Mouse (Mus musculus) liver, embryonic 15.5 days (tissue): ENCODE measurements around the gene Sgta. TPM values are rescaled to one million over a fixed set of nuclear protein-coding genes. Genes with fewer than 3 reads are reported as not detected.
"Not testable (repeated sequence)": the region's sequence is repeated elsewhere in the genome, so short reads cannot be mapped to it uniquely, and the experiment has no call there.

ENCODE experiments used
- ATAC-seq: fragments of 200-750 bp; cut with Nextera tagmentation; 2 replicates; pipeline ENCODE4 v1.8.0; 2017; ENCODE audit warnings: moderate number of reproducible peaks, mild to moderate bottlenecking, moderate library complexity; ENCODE audit not compliant: insufficient read depth
- H3K27ac ChIP-seq: fragments of 300-500 bp; sonication (generic); replicated peaks from 2 replicates; pipeline ENCODE4 v1.5.1; 2015; ENCODE audit warnings: mild to moderate bottlenecking, inconsistent platforms
- H3K27me3 ChIP-seq: fragments of 300-500 bp; sonication (generic); 2 replicates; pipeline ENCODE4 v1.6.1; 2015; ENCODE audit warnings: mild to moderate bottlenecking, inconsistent platforms
- H3K36me3 ChIP-seq: fragments of 300-500 bp; sonication (generic); replicated peaks from 2 replicates; pipeline ENCODE4 v1.6.1; 2015; ENCODE audit warnings: moderate library complexity, mild to moderate bottlenecking, inconsistent platforms
- H3K4me1 ChIP-seq: fragments of 300-500 bp; sonication (generic); replicated peaks from 2 replicates; pipeline ENCODE4 v1.6.1; 2015; ENCODE audit warnings: inconsistent platforms
- H3K4me2 ChIP-seq: fragments of 300-500 bp; sonication (generic); 2 replicates; pipeline ENCODE4 v1.6.1; 2015; ENCODE audit warnings: moderate library complexity, mild to moderate bottlenecking, inconsistent platforms
- H3K4me3 ChIP-seq: fragments of 300-500 bp; sonication (generic); replicated peaks from 2 replicates; pipeline ENCODE4 v1.5.1; 2015; ENCODE audit warnings: mild to moderate bottlenecking, inconsistent platforms
- H3K9ac ChIP-seq: fragments of 300-500 bp; sonication (generic); 2 replicates; pipeline ENCODE4 v1.6.1; 2015; ENCODE audit warnings: moderate library complexity, mild to moderate bottlenecking, inconsistent platforms
- H3K9me3 ChIP-seq: fragments of 300-500 bp; sonication (generic); replicated peaks from 2 replicates; pipeline ENCODE4 v1.6.1; 2016; ENCODE audit warnings: inconsistent platforms
- WGBS: fragments of 180-500 bp; shearing (Covaris S2); methylation state at CpG from one replicate; pipeline ENCODE4 v1.1.7; 2015; ENCODE audit warnings: mixed read lengths; ENCODE audit not compliant: insufficient replicate concordance; 5-methylcytosine and 5-hydroxymethylcytosine counted together
- polyA plus RNA-seq: library from polyadenylated mRNA; unstranded; fragments of >200 nt; fragmentation: Nextera tagmentation; extraction: Ambion mirVana; gene quantifications from 2 replicates; pipeline ENCODE4 v1.2.1, GENCODE M21; 2015

Gene Sgta
- polyA plus RNA-seq, 1 experiment from 2014 or later = 57.0 TPM

DNA sequence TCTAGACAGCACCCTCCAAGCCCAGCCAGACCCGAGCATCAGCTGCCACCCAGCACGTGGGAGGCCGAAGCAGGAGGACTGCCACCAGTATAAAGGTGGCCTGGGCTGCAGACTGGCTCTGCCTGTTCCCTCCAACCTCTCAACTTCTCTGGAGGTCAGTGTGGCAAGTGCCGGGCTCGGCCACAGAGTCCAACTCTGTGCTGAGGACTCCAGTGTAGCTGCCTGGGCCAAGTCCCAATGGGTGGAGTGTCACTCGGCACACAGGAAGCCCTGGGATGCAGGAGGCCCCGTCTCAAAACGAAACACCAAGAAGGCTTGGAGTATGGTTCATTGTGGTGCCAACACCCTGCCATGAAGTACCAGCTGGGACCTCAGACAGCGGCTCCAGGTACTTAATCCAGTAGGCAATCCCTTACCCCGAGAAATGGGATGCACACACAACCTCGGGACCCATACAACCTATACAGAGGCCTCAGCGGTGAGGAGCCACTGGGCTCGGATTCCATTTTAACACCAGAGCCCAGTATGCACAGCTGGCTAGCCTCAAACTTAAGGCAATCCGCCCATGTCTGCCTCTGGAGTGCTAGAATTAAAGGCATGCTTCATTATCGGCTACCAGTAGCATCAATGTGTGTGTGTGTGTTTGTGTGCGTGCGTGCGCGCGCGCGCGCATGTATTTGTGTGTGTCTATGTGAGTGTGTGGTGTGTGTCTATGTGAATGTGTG lies 2.4 kb downstream of the Sgta start:
- 83% methylated on average over 23 of the region's 23 CpGs for WGBS
- Histone ChIP-seq H3K4me1 (peaks cover 27% of the 10 kb centered on the region), H3K27me3 (no peaks in the 10 kb centered on the region), H3K4me3 (no peak overlapping the region), H3K9me3 (no peaks in the 10 kb centered on the region), H3K9ac (no peak overlapping the region), H3K27ac (no peak overlapping the region), H3K36me3 (no peaks in the 10 kb centered on the region), H3K4me2 (no peak overlapping the region)
- ATAC-seq = no peak

GRCm38 (mm10) chr10:81055802-81056340 lies 4.1 kb downstream of the Sgta start:
- peaks cover 38% of the 10 kb centered on the region for H3K4me1 ChIP-seq
- not testable (repeated sequence) for ATAC-seq, H3K27ac ChIP-seq, H3K27me3 ChIP-seq, H3K4me3 ChIP-seq, H3K9ac ChIP-seq, H3K9me3 ChIP-seq, H3K4me2 ChIP-seq
- H3K36me3 ChIP-seq = peaks cover 13% of the 10 kb centered on the region
- 69% methylated on average over 11 of the region's 11 CpGs for WGBS

- Histone ChIP-seq H3K4me1 (peaks cover 37% of the 10 kb centered on the region), H3K9me3 (no peaks in the 10 kb centered on the region), H3K4me2 (no peak overlapping the region), H3K27me3 (no peaks in the 10 kb centered on the region), H3K4me3 (no peak overlapping the region), H3K27ac (no peak overlapping the region), H3K36me3 (peaks cover 20% of the 10 kb centered on the region), H3K9ac (no peak overlapping the region)
- WGBS = 80% methylated on average over 6 of the region's 6 CpGs
- no peak for ATAC-seq
Observed at GRCm38 (mm10) chr10:81055169-81055568, 4.8 kb downstream of the Sgta start.

DNA sequence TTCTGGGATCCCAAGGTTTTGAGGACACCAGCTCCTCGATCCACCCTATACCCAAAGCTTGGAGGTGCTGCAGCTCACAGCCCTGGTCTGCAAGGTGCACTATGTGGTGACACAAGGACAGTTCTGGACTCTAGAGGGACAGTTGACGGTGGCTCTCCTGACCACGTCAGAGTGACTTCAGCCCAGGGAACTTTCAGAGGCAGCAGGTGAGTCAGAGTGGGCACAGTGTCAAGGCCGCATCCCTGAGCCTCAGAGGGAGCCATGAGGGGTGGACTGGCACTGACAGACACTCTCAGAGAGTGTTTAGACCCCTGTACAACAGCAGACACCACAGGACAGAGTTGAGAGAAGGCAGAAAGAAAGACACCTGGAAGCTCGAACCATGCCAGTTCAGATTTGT lies 7.4 kb downstream of the Sgta start:
- Histone ChIP-seq H3K4me2 (no peak overlapping the region), H3K9ac (no peak overlapping the region), H3K9me3 (no peaks in the 10 kb centered on the region), H3K27ac (no peak overlapping the region), H3K4me3 (no peak overlapping the region), H3K4me1 (peaks cover 20% of the 10 kb centered on the region), H3K27me3 (no peaks in the 10 kb centered on the region), H3K36me3 (peaks cover 46% of the 10 kb centered on the region)
- no peak for ATAC-seq
- 79% methylated on average over 5 of the region's 5 CpGs for WGBS

DNA sequence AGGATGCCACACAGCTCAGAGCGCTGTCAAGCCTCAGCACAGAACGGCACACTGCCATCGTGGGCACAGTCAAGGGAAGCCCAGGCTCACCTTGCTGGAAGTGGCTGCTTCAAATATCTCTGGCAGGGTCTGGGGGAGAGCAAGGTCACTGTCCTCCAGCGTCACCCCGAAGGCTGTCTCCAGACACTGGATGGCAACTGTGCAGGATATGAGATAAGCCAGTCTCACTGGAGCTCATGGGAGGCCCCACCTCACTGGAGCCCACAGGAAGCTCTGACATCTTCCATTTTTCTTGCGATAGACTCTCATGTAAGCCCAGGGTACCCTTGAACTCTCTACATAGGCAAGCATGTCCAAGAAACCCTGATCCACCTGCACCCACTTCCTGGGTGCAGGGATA lies 8.8 kb downstream of the Sgta start:
- H3K27ac ChIP-seq = no peak overlapping the region
- H3K36me3 ChIP-seq = peaks cover 60% of the 10 kb centered on the region
- WGBS = 36% methylated on average over 6 of the region's 6 CpGs
- ATAC-seq = peak; percentile 44; the same call in 1 of the 2 replicates
- H3K27me3 ChIP-seq = no peaks in the 10 kb centered on the region
- H3K9ac ChIP-seq = no peak overlapping the region
- H3K4me2 ChIP-seq = no peak overlapping the region
- H3K4me1 ChIP-seq = peaks cover 20% of the 10 kb centered on the region
- no peak overlapping the region for H3K4me3 ChIP-seq
- H3K9me3 ChIP-seq = no peaks in the 10 kb centered on the region

GRCm38 (mm10) chr10:81050645-81051044 lies 9.3 kb downstream of the Sgta start:
- Histone ChIP-seq H3K4me1 (peaks cover 20% of the 10 kb centered on the region), H3K4me3 (no peak overlapping the region), H3K27ac (no peak overlapping the region), H3K36me3 (peaks cover 65% of the 10 kb centered on the region), H3K9me3 (no peaks in the 10 kb centered on the region), H3K4me2 (no peak overlapping the region), H3K27me3 (no peaks in the 10 kb centered on the region), H3K9ac (no peak overlapping the region)
- WGBS = 66% methylated on average over 4 of the region's 4 CpGs
- ATAC-seq = no peak

- not testable (repeated sequence) for H3K9me3 ChIP-seq, H3K4me1 ChIP-seq, H3K4me2 ChIP-seq, H3K9ac ChIP-seq, ATAC-seq, H3K27me3 ChIP-seq, H3K4me3 ChIP-seq, H3K27ac ChIP-seq
- WGBS = 80% methylated on average over 14 of the region's 14 CpGs
- peaks cover 68% of the 10 kb centered on the region for H3K36me3 ChIP-seq
Observed at GRCm38 (mm10) chr10:81045246-81045645, 14.7 kb downstream of the Sgta start.

DNA sequence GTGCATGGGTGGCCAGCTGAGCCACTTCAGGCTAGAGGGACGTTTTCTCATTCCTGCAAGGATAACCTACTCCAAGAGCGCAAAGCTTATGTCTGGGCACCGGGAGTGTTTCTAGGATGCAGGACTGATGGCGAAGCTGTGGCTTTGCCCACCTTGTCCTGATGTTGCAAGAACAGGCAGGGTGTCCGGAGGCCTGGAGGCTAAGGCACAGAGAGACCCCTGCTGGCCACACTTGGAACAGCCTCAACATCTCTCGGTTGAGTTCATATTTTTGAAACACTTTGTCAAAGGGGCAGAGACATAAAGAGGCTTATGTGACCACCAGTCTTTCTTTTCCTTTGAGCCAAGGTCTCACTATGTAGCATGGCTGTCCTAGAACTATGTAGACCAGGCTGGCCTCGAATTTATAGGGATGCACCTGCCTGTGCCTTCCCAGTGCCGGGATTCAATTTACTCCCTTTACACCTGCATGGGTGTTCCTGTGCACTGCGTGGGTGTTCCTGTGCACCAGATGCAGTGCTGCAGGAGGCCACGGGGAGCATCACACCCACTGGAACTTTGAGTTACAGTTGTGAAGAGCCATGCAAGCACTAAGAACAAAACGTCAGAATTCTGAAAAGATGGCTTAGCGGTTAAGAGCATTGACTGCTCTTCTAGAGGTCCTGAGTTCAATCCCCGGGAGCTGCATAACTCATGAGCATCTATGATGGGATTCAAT lies 18.4 kb downstream of the Sgta start:
- no peak overlapping the region for H3K27ac ChIP-seq
- ATAC-seq = no peak
- peaks cover 18% of the 10 kb centered on the region for H3K4me1 ChIP-seq
- H3K9me3 ChIP-seq = no peaks in the 10 kb centered on the region
- no peak overlapping the region for H3K4me2 ChIP-seq
- H3K27me3 ChIP-seq = no peaks in the 10 kb centered on the region
- WGBS = 27% methylated on average over 13 of the region's 13 CpGs
- peaks cover 31% of the 10 kb centered on the region for H3K36me3 ChIP-seq
- H3K9ac ChIP-seq = no peak overlapping the region
- no peak overlapping the region for H3K4me3 ChIP-seq

DNA sequence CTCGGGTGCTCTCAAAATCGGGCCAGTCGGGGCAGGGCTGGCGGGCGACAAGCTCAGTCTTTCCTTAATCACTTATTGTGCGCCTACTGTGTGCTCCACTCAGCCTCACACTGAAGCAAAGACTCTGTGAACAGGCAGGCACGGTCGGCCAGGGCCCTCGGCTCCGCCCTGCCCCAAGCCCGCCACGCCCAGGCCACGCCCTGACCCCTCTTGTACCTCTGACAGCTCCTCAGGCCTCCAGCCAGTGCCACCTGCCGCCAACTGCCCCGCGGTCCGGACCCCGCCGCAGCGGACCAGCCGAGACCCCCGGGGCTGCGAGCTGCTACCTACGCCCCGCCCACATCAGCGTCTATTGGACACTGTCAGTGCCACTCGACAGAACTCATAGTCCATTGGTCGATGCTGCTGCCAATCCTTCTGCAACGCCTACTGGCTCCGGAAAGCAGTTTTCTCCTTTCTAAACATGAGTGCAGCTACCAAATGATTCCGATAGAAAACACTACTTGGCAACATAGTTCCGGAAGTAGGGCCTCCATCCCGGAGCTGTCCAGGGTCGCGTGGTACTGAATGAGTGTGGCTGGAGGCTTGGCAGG lies 22.9 kb downstream of the Sgta start, which contains the start of gene Slc39a3:
TSS of gene Slc39a3 (minus strand) at position 439 of the 593 bp plus-strand sequence.
- peak; percentile 98 for ATAC-seq
- under 1% methylated on average over 35 of the region's 35 CpGs for WGBS
- Histone ChIP-seq H3K27me3 (no peaks in the 10 kb centered on the region), H3K9ac (peak within 1 kb of the TSS; percentile 59), H3K4me3 (peak within 1 kb of the TSS; percentile 68), H3K4me1 (peaks cover 20% of the 10 kb centered on the region), H3K27ac (peak within 1 kb of the TSS; percentile 70), H3K4me2 (peak within 1 kb of the TSS; percentile 82), H3K36me3 (no peaks in the 10 kb centered on the region), H3K9me3 (no peaks in the 10 kb centered on the region)

GRCm38 (mm10) chr10:81036251-81036650 lies 23.7 kb downstream of the Sgta start:
- no peak overlapping the region for H3K4me2 ChIP-seq
- WGBS = 65% methylated on average over 7 of the region's 7 CpGs
- H3K4me1 ChIP-seq = peaks cover 14% of the 10 kb centered on the region

GRCm38 (mm10) chr10:81033586-81033985 lies 26.4 kb downstream of the Sgta start:
- Histone ChIP-seq H3K36me3 (peaks cover 9% of the 10 kb centered on the region; the same call in 1 of the 2 replicates), H3K9ac (no peak overlapping the region), H3K4me3 (no peak overlapping the region), H3K27ac (no peak overlapping the region), H3K27me3 (no peaks in the 10 kb centered on the region), H3K4me1 (peaks cover 13% of the 10 kb centered on the region), H3K4me2 (no peak overlapping the region), H3K9me3 (no peaks in the 10 kb centered on the region)
- 68% methylated on average over 10 of the region's 10 CpGs for WGBS
- ATAC-seq = no peak

More at GRCm38 (mm10) chr10:81036251-81036650, 23.7 kb downstream of the Sgta start:
- Histone ChIP-seq H3K27ac (no peak overlapping the region), H3K36me3 (peaks cover 4% of the 10 kb centered on the region; the same call in 1 of the 2 replicates), H3K27me3 (no peaks in the 10 kb centered on the region), H3K4me3 (peak overlapping the region; percentile 68; the same call in 1 of the 2 replicates), H3K9ac (no peak overlapping the region), H3K9me3 (no peaks in the 10 kb centered on the region)
- no peak for ATAC-seq
